Mouse (Mus musculus): ENCODE results near the gene Ctps. TPM values are rescaled to one million over a fixed set of nuclear protein-coding genes. Genes with fewer than 3 reads are reported as not detected.
A peak's percentile ranks its signal among the peaks of the same experiment; 100 is the strongest.
"Not testable (repeated sequence)": the region's sequence is repeated elsewhere in the genome, so short reads cannot be mapped to it uniquely, and the experiment has no call there.

Ctps gene
- 8.4 and 8.6 TPM in 2 replicates for polyA plus RNA-seq (2012; rRNA removed)

DNA sequence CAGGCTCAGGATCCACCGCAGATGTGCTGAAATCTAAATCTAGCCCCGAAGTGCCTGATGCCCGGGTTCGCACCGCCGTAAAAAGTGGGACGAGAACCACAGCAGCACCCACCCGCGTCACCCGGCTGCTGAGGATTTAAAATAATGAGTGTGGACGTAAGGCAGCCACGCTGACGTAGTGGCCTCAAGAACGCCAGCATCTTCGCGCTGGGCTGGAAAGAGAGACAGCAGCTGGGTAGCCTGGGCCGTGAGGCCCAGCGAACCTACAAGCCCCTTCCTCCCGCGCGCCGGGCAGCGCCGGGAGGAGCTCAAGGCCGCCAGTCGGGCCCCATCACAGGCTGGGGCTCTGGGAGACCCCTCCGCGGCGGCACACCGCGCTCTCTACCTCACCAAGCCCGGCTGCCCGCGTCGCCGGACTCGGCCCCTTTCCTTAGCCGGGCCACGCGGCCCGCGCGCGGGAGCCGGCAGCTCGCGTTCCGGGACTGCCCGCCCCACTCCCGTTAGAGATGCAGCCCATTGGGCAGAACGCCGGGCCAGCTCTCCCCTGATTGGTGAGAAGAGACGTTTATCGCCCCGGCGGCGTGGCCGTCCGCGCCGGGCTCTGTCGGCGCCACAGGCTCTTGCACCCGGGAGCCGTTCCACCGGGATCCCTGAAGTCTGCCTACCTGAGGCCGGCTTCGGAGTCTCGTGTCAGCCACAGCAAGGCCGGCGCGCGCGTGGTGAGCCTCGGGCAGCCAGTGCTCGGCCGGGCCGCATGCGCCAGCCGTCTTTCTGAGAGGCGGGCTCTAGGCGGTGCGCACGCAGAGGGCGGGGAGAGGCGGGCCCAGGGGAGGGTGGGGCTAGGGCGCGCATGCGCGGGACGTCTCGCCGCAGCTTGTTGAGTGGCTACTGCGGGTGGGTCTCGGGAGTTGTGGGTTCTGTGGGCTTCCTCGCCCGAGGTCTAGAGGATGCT lies at the start of gene Ctps:
Gene Ctps (minus strand): TSS at position 791 of the 952 bp plus-strand sequence.
- DNase-seq (ENCODE audit: low read depth, low spot score), result peak; percentile 71
- WGBS, result under 1% methylated on average over 97 of the region's 97 CpGs

DNA sequence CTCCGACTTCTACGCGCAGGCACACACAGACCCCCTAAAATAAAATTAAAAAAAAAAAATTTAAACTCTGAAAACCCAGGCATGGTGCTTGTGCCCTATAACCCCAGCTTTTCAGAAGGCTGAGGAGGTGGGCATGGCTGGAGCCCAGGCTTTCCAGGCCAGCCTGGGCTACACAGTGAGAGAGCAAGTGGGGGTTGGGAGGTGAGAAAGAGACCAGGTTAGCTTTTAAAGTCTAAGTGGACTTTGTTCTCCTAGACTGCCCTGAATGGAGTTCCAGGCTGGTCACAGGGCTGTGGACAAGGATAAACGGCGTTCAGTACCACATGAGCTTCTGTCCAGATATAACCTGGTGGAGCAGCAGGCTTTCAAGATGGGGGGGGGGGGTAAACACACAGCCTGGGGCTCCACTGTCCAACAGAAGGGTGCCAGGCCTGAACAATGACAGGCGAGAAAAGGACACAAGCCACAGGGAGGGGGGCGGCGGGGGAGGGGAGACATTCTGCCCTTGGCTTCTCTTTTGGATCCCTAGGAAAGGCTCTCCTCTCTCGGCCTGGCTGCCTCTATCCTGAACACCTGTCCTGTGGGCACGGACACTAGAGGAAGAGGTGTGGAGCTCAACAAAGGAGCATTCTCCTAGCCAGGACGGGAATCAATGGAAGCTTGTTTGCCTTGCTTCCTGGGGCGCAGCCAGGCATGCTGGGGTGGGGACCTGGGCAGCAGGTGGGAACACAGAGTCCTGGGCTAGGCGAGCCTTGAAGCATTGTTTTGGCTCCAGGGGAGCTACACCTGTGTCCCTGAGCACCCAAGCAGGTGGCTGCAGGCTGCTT lies 46.3 kb upstream of the Ctps start:
- 30% methylated on average over 13 of the region's 13 CpGs for WGBS
- DNase-seq (ENCODE audit: low read depth, low spot score), result peak; percentile 70

DNA sequence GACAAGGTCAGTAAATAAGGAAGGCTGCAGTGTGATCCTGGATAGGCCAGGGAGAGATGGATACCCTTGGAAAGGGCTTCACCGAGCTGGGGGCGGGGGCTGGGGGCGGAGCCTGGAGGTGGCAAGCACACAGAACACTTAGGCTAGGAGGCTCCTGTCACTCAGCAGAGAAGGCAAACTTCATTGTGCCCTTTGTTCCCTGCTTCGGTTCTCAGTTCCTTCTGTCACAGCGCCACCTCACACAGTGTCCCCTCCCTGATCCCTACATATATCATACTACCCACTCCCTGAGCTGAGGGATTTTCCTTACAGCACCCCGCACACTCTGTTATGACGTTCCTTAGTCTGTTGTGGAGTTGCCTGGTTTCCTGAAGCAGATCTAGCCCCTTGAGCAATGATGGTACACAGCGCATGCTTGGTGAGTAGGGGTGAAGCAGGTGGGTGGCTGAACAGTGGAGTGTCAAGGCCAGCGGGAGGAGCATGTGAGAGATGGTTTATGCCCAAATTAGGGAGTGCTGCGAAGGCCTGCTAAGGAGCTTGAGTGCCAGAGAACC lies 45.5 kb upstream of the Ctps start:
- DNase-seq (ENCODE audit: low read depth, low spot score), result peak; percentile 38
- WGBS, result 22% methylated on average over 10 of the region's 10 CpGs

DNA sequence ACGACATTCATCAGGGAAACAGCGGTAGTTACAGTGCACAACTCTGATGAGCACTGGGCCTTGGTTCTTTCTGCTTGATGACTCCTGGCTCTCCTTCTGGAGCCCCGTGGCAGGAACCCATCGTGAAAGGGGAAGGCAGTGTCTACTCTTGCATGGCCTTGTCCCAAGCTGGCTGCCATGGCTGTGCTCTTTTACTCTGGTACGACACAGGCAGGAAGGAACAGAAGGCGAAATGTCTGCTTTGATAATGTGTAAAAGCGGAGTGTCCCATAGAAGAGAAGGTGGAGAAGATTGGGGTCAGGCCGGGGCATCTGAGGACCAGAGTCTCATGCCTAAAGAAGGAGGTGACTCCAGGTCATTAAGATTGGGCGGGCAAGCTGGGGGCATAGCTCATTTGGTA lies 44.6 kb upstream of the Ctps start:
- DNase-seq (ENCODE audit: low read depth, low spot score), result no peak
- 86% methylated on average over 9 of the region's 9 CpGs for WGBS

DNA sequence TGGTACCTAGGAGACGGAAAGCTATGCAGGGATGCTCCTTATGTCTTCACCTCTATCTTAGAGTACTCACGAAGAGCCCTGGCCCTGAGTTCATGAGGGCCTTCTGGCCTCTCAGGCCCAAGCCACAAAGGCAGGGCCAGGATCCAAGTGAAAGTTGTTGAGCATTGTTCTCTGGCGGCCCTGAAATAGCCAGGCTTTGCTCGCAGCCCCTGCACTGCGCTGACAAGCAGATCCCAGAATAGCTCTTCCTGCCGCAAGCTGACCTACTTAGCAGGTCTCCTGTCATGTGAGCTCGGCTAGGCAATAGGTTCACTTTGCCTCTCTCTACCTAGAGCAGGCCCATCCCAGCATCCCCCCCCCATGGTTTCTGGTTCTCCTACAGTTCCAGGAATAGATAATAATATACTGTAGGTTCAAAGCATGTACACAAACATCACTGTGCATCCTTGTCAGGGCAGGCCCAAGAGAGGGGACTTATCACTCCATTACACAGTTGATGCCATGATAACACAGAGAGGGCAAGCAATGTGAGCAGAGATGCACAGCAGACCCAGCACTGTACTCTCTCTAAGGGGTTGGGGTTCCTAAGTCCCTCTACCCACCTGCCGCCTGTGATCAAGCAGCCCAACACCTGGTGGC lies 43.7 kb upstream of the Ctps start:
- no peak for DNase-seq (ENCODE audit: low read depth, low spot score)
- 73% methylated on average over 8 of the region's 8 CpGs for WGBS

DNA sequence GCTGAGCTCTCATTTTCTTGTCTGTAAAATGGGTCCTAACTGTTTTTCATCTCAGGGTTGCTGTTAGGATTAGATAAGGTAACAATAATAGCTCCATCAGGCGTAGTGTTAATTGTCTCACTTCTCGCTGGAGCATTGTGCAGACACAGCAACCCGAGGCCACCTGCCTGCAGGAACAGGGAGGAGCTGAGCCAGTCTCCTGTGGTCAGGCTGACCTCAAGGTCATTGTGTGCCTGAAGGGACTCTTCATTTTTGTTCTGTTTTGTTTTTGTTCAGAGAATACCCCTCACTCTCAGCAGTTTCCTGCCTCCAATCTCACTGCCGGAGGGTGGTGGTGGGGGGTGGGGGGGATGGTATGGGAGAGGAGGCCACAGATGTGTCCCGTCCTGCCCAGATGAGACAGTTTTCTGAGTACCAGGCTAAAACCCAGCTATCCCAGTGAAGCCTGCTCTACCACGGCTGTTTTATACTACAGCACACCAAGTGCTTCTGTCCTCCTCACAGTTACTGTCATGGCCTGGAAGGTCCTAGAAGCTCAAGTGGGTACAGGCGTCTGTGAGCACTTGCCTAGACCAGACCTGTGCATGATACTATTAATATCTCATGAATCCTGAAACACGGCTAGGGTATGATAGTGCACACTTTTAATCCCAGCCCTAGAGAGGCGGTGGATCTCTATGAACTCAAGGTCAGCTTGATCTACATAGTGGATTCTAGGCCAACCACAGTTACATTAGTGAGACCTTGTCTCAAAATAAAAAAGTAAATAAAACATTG lies 42.4 kb upstream of the Ctps start:
- WGBS, result 66% methylated on average over 9 of the region's 9 CpGs

DNA sequence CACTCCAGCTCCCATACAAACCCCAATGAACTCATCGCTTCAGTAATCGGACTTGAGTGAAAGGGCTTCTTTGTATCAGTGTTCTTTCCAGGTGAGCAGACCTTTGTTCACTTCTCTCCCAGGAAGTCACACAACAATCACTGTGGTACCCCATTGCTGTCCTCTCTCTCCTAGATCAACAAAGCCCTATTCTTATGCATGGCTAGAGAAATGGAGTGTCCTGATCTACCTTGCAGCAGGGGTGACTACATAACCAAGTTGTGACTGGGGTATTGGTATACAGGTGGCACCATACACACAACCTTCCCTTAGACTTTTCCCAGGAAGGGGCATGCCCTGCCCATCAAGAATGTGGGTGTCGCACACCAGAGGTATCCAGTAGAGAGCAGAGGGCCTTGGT lies 40.9 kb upstream of the Ctps start:
- DNase-seq (ENCODE audit: low read depth, low spot score), result no peak
- WGBS, result 89% methylated on average over 3 of the region's 3 CpGs

More for the DNA sequence above, 42.4 kb upstream of the Ctps start:
- no peak for DNase-seq (ENCODE audit: low read depth, low spot score)

DNA sequence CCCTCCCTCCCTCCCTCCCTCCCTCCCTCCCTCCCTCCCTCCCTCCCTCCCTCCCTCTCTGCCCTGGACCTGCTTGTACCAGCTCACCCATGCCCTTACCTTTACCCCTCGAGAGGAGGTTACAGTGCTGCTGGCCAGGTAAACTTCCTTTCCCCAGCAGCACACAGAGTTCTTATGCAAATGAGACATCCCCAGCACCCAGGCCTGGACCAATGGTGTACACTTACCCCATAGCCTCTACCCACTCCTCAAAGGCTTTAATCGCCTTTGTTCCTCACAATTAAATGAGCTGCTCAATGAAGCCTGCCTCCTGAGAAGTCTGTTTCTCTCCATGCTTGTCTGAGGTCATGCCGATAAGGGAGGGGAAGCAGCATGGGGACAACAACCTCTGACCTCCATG lies 36.9 kb upstream of the Ctps start:
- DNase-seq (ENCODE audit: low read depth, low spot score), result no peak
- WGBS, result 44% methylated on average over 3 of the region's 3 CpGs

DNA sequence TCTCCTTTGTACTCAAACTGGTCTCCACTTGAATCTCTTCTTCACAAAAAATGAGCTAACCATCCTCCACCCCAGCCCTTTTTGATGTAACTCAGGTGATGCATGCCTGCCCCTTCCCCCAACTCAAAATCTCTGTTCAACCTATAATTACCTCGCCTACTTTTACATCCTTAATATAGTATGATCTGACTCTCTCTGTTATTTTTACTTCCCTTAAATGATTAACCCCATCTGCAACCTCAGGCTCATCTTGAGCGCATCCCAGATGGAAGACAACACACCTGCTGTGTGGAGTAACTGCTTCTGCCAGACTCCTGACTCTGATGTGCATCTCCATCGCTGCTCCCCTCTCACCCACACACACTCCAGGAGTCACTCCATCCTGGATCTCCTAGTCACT lies 32.6 kb upstream of the Ctps start:
- DNase-seq (ENCODE audit: low read depth, low spot score), result no peak
- 69% methylated on average over 3 of the region's 3 CpGs for WGBS

DNA sequence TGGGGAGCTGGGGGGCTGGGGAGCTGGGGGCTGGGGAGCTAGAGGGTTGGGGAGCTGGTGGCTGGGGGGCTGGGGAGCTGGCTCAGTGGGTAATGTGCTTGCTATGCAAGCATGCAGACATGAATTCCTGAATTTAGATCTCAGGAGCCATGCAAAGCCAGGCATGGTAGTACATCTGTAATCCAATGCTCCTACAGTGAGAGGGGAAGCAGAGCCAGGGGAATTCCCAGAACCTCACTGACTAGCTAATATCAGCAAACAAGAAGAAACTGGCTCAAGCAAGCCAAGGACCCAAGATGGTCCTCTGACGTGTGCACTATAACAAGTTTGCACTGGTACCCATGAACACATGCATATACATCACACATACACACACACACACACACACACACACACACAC lies 31.7 kb upstream of the Ctps start:
- 48% methylated on average over 1 of the region's 1 CpGs for WGBS
- DNase-seq (ENCODE audit: low read depth, low spot score), result no peak

DNA sequence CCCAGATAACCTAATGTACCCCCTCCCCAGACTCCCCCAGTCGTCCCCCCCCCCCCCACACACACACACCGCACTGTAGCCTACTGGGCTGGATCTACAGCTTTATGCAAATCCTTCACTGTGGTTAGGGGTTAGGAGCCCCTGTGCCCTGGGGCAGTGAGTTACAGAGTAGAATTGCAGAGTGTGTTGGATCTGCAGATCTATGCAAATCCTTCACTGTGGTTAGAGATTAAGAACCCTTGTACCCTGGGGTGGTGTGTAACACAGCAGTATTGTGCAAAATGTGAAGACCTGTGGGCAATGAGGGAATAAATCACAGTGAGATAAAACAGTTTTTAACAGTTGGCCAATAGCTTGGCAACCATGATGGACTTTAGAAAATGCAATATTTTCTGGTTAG lies 28.8 kb upstream of the Ctps start:
- DNase-seq (ENCODE audit: low read depth, low spot score), result no peak
- WGBS, result 45% methylated on average over 2 of the region's 2 CpGs

DNA sequence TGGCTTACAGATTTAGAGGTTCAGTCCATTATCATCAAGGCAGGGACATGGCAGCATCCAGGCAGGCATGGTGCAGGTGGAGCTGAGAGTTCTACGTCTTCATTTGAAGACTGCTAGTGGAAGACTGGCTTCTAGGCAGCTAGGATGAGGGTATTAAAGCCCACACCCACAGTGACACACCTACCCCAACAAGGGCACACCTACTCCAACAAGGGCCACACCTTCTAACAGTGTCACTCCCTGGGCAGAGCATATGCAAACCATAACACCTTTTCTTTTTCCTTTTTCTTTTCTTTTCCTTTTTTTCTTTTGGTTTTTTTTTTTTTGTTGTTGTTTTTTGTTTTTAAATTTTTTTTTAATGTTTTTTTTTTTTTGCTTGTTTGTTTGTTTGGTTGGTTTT lies 26.1 kb upstream of the Ctps start:
- DNase-seq (ENCODE audit: low read depth, low spot score), result not testable (repeated sequence)
- 57% methylated on average over 1 of the region's 1 CpGs for WGBS

DNA sequence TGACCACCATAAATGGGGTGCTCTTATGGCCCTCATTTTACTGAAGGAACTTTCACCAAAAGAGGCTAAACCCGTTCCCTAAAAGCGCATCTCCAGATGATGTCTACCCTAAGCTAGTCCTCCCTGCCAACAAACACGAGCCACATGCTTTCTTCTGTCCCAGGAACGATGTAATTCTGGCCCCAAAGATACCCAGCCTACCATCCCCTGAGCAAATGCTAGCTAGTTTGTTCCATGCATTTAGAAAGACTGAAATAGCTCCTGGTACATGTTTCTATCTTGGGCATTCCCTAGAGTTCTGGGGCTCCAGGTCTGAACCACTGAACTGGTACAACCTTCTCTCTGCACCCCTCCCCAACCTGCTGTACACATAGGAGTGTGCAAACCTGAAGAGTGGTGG lies 20.9 kb upstream of the Ctps start:
- WGBS, result 89% methylated on average over 4 of the region's 4 CpGs
- no peak for DNase-seq (ENCODE audit: low read depth, low spot score)

DNA sequence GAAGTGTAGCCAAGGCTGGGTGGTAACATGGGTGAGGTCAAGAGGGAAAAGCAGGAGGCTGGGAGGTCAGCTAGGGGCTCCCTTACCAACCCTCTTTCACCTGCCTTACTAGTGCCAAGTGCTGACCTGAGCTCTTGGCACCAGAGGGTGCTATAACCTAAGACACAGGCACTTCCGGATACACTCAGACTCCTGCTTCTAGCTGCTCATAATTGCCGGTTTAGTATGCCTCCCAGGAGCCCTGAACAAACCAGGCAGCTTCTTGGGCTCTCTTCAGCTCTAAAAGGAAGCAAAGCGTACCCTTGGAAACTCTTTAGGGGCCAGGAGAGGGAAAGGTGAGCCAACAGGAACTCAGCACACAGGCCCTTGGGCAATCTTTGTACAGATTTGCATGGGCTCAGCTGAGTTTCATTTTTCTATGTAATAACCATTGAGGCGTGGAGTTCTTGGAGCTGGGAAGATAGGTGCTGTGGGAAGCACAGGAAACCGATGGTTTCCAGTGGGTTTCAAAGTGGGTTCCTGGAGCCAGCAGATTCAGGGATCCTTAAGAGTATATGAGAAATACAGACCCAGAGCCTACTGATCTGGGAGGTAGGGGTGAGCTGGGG lies 19.8 kb upstream of the Ctps start:
- peak; percentile 79 for DNase-seq (ENCODE audit: low read depth, low spot score)
- WGBS, result 15% methylated on average over 5 of the region's 5 CpGs

DNA sequence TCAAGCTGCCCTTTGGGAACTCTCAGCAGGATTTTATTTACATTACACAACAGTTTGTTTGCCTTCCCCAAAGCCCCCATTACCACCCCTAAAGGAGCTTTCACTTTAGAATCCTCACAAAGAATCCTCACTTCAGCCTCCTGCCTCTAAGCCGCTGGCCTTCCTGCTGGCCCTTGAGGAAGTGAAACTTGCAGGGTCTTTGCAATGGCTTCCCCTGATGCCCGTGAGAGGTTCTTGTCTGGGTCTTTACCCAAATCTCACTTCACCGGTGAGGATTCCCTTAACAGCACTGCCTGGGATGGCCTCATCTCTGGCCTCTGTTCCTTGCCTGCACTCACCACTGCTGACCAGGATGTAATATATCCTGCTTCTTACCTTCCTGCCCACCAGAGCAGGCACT lies 19.0 kb upstream of the Ctps start:
- no peak for DNase-seq (ENCODE audit: low read depth, low spot score)
- WGBS, result 46% methylated on average over 3 of the region's 3 CpGs

DNA sequence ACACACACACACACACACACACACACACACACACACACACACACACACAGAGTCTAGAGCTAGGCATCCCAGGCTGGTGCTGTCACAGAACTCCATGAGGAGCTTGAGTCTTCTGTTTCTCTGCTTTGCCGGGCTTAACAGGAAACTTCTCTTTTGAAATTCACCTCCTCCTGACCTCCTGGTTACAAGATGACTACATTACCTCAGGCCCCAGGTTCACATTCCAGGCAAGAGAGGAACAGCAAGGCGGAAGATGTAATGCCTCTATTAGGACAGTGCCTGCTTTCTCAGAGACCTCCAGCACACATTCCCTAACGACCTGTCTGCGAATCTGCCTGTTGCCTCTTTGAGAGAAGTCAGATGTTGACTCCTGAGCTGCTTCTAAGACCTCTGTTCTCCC lies 18.4 kb upstream of the Ctps start, which contains the start of gene Gm8439:
Gene Gm8439 (plus strand): TSS at position 301 of the 400 bp plus-strand sequence.
- WGBS, result 58% methylated on average over 4 of the region's 4 CpGs
- DNase-seq (ENCODE audit: low read depth, low spot score), result no peak

DNA sequence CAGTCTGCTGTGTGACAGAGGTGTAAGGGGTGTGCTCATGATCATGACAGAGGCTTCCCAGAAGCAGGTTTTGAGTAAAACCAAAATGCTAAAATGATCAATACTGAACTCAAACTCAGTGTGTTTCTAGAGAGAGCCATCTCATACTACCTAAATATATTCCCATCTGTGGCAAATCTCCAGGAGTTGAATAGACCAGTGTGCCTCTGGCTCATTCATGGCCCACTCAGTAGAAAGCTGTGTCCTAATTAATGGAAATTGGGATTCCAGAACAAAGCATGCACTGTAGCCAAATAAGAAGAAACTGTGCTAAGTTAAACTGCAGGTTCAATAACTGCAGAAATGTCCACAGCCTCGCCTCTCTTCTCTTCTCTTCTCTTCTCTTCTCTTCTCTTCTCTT lies 16.9 kb upstream of the Ctps start:
- no peak for DNase-seq (ENCODE audit: low read depth, low spot score)
- 68% methylated on average over 1 of the region's 1 CpGs for WGBS

DNA sequence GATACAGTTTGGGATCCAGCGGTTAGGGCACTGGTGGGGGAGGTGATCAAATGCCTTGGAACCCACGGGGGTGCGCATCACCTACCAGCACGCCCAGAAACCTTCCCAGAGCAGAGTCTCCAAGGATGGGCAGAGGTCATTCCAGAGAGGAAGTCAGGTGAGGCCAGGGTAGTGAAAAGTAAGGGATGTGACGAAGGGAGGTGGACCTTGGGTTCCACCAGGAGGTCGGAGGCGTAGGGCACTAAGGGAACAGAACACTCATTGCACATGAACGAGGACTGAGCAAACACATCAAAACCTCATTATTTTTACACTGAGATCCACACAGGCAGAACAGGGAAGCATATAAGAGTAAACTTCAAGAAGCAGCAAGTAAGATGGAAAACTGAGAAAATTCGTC lies 11.6 kb upstream of the Ctps start:
- WGBS, result 39% methylated on average over 9 of the region's 9 CpGs

DNA sequence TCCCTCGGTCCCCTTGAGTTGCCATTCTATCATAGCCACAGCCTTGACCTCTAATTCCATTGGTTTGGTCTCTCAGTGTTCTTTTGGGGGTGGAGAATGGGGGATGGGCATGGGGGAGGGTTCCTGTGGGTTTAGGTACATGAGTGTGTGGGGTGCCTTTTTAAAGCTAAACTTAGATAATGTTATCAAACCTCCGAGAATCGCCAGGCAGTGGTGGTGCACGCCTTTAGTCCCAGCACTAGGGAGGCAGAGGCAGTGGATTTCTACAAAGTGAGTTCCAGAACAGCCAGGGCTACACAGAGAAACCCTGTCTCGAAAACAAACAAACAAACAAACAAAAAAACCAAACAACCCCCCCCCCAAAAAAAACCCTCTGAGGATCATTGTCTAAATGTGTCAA lies 10.8 kb upstream of the Ctps start:
- no peak for DNase-seq (ENCODE audit: low read depth, low spot score)
- WGBS, result 84% methylated on average over 5 of the region's 5 CpGs

More for the DNA sequence above, 11.6 kb upstream of the Ctps start:
- no peak for DNase-seq (ENCODE audit: low read depth, low spot score)

Data from large intestine, adult 2 months (tissue).